Mouse (Mus musculus) cerebellum, adult 18-20 months (tissue): ENCODE results near the gene Kcnmb2.

Experiments used
- DNase-seq, 2 experiments: peaks; one replicate each; pipeline ENCODE4 v3.0.0; 2021

Gene Kcnmb2

DNA sequence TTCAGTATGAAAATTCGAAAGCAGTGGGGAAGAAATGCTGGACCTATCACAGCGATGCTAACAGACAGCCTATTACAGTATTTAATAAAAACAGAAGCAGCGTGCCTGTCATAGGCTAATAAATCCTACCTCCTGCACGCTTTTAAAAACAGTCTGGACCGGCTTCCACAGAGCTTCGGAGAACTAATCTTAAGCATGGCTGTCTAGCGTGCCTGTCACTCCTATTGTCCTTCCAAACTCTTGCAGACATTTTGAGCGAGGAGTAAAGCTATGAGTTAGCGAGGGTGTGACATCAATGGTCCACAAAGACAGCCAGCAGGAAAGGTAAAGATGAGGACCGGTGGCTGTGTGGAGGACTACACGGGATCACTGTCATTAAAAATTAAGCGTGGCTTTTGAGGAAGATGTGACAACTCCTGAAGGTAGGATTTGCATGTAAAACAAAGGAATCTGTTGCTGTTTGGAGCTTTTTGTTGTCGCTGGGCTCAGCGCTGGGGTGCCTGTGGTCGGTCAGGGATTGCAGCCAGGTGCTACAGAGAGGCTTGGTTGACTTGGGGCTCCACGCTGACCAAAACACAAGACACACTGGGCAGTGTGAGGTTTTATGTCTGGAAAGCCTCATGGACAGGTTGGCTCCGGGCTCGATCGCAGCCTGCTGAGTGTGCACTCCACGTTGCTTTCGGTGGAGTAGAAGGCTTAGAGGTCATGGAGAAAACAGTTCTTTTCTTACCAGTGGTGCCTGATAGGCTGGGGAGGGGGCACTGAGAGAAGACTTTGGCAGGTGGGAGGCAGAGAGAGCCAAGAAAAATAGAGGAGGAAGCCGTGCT lies at the start of gene Kcnmb2:
Gene Kcnmb2, plus strand, starts transcription at position 4 of the 827 bp plus-strand sequence.
- DNase-seq: peak; percentile 37 to 44

DNA sequence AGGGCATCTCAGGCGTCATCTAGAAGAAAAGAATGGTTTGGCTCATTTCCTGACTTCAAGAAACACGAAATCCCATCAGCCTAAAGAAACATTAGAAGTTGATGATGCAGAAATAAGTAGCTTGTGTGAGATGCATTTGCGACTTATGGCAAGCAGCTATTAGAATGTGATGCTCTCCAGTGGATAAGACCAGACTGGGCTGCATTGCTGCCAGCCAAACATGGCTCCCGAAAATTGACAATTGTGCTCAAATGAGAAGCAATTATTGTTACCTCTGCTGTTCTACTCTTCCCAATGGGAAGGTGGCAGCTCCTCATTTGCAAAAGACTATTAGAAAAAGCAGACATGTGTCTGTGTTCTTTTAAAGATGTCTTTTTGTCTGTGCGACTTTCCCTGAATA lies 38.8 kb upstream of the Kcnmb2 start:
- no peak for DNase-seq

DNA sequence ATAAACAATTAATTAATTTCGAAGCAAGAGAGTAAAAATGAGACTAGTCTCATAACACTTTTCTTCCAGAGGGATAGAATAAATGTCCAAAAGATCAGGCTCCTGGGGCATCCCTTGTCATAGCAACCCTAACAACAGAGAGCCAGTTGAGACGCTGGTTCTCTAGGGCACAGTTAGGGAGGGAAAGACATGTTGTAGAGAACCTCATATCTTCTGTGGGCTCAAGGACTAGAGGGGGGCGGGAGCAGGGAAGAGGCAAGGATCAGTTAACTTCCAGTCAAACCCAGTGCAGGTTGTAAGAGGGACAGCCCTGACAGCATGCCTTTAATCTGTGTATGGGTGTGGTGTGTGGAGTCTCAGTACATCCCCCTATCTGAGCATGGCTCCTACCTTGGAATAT lies 38.2 kb upstream of the Kcnmb2 start:
- no peak for DNase-seq

DNA sequence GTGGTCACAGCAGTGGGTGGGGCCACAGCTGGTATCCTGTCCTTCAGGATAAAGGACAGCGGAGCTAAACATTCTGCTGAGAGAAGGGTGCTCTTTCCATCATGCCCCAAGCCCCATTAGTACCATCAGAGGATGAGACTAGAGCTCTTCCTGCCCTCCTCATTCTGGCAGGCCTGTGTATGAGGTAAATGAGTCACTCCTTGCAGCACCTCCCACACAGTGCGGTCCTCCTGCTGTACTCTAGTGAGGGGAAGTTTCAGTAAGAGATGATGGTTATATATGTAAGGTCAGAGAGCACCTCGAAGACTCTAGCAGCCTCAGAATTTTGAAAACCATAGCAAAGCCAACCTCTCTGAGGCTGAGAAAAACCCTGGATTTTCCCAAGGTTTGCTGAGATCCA lies 30.8 kb upstream of the Kcnmb2 start:
- DNase-seq: no peak

DNA sequence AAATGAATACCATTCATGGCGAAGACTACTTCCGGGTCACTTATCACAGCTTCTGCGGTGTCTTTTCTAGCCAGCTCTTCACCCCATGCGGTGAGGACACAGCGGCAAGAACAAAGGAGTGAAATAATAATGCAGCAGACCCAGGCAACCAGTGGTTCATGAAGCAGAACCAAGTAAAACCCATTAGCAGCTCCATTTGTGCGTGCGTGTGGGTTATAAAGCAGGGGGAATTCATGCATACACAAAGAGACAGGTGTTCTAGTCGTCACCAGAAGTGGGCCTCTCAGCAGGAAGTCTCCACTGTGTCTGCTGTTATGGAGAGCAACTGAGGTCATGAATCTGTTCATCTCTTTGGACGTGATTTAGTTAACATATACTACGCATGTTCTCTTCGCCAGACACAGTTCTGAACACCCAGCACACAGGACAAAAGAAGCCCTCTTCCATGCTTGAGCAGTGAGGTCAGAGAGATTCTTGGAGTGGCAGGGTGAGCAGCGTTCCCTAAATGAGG lies 19.6 kb upstream of the Kcnmb2 start:
- DNase-seq: no peak

DNA sequence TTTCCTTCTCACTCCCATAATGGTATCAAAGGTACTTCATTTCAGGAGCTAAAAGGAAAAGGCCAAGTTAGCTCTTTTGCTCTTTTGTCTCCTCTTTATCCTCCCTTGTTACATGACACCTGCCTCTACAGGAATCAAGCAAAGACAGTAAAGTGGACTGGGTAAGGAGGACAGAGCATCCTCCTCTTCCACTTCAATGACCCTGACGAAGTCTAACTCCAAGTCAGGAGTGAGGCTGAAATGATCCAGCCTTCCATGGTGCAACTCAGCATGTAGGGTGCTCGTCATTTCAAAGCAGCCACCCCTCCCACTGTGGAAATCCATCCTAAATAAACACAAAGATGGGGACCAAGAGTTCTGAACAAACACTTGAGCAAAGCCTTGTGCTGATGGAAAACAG lies 9.7 kb upstream of the Kcnmb2 start:
- DNase-seq: no peak

DNA sequence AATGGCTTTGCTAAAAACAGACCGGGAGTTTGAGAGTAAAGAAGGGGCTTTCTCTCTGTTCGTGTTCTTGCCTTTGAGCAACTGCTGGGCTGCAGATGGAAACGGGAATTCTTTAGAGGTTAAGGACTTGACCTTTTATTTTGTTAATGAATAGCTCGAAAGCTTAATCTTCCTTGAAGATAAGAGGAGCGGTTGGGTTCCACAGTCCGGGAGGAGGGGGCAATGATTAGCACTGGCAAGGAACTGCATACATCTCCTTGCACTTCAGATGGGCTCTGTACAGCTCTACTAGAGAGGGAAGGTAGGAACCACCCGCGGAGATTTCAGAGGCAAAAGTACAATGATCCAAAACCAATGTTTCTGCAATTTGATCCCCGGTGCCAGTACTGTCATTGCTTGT lies 1.2 kb downstream of the Kcnmb2 start:
- peak in 1 of 2 experiments; percentile 10 for DNase-seq

DNA sequence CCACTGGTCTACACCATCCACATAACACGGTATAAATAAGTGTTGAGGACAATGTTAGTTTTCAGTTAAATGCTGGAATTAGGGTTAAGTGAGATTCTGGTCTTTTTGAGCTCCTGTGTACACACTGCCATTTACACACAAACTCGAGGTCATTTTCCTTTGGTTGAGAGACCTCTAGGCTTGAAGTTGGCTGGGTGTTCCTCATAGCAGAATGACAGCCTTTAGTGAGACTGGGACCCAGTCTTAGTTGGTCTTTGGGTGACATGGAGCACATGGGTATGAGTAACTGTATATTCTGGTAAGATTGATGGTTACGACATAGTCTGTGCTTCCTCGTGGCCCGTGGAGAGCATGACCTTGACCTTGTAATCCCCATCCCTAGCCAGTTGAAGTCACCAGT lies 1.8 kb downstream of the Kcnmb2 start:
- DNase-seq: no peak

DNA sequence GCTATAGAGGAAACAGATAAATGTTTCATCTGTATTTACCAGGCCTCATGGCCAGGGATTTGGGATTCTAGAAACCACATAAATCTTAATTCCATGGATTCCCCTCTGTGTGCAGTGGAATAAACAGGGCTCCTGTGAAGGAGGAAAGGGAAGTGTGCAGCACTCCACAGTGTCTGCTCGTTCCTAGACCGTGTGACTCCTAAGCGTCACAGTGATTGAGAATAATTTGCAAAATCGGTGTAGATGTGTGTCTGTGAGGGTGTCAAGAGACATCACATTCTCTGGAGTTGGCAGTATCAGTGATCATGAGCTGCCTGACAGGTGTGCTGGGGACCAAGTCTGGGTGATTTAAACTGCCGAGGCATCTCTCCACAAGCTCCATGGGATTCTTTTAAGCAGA lies 8.9 kb downstream of the Kcnmb2 start:
- no peak for DNase-seq

DNA sequence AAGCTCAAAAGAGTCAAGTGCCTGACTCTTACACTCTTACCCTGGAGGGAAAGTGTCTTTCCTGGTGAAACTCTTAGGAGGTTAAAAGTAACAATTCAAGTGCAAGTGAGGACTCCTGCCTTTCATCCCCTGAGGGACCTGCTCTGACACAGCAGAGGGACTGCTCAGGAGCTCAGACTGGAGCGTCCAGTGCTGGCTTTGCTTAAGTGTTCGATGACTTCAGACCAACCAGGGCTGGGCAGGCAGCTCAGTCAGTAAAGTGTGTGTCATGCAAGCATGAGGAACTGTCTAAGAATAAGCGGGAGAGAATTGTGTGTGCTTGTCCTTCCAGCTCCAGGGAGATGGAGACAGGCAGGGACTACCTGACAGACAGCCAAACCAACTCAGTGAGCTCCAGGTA lies 9.4 kb downstream of the Kcnmb2 start:
- DNase-seq: no peak

DNA sequence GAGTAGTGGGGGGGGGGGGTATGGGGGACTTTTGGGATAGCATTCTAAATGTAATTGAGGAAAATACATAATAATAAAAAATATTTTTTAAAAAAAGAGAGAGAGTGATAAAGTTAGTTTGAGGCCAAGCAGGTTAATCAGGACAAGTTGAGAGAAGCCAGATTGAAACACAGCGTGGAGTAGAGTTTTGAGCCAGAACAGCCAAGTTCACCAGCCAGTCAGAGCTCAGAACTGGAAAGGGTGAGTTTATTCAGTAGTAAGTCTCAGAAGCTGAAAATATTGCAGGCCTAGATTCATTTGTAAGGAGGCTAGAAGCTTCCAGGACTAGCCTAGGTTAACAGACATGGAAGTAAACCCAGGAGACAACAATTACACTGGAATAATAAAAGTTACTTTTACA lies 26.2 kb downstream of the Kcnmb2 start:
- peak; percentile 54 to 65 for DNase-seq

DNA sequence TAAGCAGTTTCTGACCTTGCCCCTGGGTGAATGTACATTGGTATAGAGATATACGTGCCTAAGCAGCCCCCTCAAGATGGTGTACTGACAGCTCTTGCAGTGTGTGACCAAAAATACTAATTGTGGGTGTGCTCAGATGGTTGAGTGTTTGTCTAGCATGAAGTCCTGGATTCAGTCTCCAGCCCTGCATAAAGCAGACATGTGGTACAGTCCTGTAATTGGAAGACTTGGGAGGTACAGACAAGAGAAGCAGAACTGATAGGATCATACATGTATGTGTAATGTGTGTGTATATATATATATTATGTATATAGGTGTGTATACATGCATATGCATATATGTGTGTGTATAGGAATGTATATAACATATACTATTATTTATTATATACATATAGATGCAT lies 32.4 kb downstream of the Kcnmb2 start:
- no peak for DNase-seq

DNA sequence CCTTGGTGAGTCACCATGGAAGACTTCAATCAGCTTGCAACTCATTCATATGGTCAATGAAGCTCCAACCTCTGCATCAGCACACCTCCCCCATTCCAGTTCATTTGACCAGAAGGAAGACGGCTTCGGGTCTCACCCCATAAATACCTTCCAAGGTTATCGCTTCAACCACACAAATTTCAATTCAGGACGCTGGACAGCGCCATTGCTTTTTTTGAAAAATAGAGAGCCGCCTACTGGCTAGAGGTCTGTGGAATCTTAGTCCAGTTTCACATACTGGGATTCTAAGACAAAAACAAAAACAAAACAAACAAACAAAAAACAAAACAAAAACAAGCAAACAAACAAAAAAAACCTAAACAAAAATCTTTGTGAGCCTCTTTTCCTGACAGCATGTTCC lies 39.2 kb downstream of the Kcnmb2 start:
- no peak for DNase-seq

DNA sequence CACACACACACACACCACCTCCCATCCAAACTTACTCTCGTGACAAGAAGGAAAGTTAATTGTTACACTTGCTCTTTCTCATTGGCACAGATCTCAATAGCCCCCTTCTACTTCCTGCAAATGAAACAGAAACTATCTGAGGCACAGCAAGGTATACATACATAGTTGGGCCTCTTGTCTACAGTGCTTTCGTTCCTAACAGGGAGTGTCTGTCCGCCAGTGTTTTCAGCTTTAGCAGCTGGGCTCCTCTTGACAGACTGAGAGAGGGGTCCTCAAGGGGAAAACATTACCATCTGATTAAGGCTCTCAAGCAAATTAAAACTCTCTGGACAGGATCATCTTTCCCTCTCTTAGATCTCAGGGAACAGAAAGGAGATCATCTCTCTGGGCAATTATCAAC lies 51.9 kb downstream of the Kcnmb2 start:
- DNase-seq: no peak

DNA sequence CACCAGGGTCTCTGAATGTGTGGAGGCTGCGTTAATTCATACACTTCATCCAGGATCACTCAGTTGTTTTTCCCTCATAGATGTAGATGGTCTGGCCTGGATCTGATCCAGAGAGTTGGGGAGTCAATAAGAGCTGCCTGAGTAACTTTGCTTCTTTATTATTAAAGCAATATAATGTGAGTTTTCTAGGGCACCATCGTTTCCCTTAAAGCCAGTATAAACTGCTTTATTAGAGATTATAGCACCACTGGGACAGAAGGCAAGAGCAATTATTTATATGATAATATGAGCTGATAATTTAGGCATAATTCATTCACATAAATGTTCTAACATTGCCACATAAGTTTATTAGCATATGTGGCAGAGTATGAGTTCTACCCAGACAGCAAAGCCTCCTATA lies 52.7 kb downstream of the Kcnmb2 start:
- DNase-seq: no peak

DNA sequence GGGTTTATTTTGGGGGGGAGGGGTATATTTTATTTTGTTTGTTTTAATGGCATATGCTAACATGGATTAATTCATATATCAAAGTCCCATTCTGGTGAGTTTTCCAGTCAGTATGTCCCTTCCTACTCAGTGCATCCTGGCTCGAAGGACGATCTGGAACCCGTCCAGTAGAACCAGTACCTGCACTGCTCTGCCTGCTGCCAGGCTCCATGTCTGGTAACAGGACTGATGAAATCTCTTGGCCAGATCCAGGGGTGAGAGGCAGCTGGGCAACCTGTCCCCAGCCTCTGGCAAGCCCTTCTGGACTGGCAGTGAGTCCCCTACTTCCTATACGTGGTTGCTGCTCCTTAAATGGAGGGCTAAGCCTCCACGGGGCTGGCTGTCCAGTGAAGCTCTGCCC lies 57.5 kb downstream of the Kcnmb2 start:
- peak; percentile 60 to 68 for DNase-seq

DNA sequence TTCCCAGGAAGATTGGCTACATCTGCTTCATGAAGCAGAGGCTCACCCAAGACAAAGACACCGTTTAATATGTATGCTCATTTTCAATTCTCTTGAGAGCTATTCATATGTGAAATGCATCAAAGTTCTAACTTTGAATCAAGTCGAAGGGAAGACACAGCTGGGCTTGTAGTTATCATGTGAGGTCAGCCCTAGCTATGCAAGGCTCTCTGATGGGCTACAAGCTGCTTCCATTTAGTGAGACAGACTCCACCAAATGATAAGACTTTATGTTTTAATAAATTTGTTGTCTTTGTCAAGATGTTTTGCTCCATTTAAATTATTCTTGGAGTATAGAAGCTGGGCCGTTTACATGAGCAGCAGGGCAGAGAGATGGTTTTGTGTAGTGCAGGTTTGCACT lies 58.9 kb downstream of the Kcnmb2 start:
- no peak for DNase-seq

DNA sequence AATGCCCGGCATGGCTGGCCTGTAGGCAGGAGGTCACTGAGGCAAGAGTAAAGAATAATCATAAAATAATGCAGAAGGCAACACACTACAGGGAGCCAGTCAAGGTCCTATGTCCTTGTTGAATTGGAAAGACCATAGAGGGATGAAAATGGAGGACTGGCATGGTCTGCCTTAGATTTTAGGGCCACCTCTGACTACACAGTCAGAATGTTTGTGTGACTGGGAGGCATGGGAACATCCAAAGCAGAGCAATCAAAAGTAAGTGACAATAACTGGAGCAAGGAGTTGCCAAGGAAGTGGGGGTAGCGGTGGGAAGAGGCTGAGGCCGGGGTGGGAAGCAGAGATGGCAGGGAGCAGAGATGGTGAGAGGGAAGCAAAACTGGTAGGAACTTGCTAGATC lies 60.8 kb downstream of the Kcnmb2 start:
- no peak for DNase-seq

DNA sequence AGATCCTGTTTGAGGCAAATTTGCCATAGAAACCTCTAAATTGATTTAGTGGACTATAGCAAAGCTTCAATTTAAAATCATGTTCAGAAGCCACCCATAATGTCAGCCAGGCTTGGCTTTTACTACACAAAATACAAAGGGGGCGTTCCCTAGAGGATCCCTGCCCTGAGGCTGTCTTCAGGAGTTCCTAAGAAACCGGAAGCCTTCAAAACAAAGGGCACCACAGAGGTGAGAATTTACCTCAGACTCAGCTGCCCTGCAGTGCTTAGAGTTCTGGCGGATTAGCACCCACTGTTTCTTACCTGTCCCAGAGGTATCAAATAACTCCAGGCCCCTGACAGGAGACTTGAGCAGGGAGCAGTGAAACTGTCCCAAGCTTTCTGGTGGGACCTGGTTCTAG lies 77.4 kb downstream of the Kcnmb2 start:
- DNase-seq: no peak

DNA sequence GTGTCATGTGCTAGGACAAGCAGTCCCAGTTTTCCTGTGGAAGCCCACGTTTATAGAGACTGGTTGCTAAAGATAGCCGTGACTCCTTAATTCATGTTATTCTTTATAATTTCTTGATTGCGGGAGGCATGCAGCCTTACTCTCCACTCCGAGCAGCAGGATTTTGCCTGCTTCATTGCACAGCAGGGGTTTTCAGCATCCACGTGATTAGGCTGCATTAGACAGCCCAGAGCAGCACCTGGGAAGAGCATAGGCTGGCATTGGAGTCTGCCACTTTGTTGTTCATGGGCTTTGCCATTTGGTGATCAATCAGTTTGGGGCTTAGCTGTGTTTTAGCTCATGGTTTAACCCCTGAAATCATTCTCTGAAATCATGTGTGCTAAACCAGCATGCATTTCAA lies 80.1 kb downstream of the Kcnmb2 start:
- peak; percentile 9 to 10 for DNase-seq

DNA sequence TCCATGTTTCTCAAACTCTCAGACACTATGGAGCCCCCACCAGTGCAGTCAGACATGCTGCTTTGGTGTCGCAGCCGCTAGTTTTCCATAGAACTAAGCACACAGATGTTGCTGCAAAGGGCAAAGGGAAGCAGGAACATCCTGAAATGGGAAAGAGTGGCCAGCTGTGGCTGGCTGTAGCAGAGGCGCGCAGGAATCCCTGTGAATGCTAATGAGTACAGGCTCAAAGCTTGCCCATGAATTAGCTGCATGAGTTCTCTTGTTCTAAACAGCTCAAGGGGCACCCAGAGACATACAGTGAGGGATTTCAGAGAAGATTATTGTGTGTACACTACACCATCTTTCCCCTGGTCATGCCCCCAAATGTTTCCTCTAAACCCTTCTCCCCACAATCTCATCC lies 82.8 kb downstream of the Kcnmb2 start:
- no peak for DNase-seq

DNA sequence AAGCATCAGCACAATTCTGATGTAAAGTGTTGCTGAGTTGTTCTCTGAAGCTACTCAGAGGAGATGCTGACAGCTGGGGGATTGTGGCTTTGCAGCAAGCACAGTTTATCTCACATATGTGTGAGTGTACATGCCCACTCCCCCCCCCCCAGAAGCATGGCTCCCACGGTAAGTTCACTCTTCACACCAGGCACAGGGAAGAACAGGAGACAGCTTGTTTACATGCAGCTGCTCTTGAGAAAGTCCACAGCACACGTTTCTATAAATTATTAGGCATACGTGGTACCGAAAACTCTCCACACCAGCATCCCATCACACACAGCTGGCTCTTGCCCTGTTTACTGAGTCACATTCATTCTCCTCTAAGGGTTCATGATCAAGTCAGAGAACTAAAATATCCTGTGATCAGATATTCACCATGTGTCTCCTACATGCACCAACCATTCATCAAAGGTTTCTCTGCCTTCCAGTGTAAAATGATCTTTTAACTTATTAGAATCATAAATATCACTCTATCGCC lies 89.3 kb downstream of the Kcnmb2 start:
- no peak for DNase-seq

DNA sequence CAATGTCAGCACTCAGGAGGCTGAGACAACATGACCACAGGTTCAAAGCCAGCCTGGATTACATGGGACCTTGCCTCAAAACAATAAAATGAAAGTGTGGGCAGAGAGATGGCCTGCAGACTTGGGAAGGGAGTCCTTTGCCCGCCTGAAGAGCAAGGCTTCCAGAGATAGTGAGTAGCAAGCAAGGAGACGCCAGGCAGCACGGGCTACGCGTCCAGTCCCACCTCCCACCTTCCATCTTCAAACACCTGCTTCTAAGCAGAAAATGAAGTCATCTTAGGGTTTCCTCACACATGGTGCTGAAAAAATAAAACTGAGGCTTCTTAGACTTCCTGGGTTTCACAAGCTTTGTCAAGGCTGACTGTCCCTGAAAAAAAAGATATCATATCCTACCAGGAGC lies 109.3 kb downstream of the Kcnmb2 start:
- DNase-seq: no peak

DNA sequence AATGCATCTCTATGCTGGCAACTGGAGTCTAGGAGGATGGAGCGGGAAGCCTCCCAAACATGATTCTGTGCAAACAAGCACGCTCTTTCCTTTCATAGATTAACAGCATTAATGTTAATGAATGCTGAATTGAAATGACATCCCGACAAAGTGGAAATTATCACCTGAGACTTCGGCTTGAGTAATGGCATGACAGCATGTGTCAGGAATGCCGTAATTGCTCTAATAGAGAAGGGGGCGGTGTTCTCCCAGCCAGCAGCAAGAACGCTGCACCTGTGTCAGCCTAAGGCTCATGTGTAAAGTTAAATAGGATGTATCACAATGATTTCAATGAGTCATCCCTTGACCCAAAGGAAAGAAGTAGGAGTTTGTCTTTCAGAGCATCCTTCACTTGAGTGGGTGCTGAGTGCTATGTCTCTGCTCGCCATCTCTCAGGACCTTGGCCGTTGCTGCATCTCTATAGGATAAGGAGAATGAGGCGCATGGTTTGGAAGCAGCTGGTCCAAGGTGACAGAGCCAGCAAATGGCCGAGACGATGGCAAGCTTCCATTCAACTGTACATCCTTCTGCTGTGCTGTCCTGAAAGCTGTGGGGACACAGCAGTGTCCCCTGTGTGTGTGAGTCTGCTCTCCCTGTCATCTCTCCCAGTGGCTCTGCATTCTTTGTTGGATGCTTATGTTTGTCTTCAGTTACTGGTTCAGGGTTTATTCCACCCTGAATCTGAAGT lies 110.1 kb downstream of the Kcnmb2 start:
- peak; percentile 24 to 35 for DNase-seq
